Mouse (Mus musculus): Measurements from ENCODE around the gene Snn.

Snn gene

DNA sequence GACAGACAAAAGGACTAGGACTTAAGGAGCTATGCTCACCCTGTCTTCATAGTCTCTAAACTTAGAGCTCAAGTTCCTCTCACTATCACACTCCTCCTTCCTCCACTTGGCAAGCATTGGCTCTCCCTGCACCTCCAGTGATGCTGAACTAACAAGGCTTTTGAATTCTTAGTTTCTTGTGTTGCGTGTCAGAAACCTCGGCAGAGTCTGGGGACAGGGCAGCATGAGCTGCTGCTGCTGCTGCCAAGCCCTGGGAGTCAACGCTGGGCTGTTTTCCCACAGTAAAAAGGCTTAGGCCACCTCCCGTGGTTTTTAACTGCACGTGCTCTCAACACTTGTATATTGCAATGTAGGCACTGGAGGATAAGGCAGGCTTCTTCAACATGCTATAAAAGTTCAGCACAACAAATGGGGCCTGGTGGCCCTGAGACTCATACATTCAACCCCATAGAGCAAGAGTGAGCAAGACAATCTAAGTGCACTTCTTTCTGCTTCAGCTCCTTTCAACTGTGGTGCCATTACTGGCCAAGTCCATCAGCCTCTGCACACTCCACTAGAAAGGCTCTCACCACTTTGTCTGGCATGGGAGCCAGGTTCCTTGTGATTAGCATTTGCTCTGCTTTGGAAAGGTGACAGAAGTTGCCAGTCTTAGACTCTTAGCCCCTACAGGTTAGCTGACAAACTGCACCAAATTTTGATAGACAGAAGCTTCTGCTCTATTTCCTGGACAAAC, 26.3 kb downstream of the Snn start:
- peak; percentile 74 to 82 for DNase-seq

DNA sequence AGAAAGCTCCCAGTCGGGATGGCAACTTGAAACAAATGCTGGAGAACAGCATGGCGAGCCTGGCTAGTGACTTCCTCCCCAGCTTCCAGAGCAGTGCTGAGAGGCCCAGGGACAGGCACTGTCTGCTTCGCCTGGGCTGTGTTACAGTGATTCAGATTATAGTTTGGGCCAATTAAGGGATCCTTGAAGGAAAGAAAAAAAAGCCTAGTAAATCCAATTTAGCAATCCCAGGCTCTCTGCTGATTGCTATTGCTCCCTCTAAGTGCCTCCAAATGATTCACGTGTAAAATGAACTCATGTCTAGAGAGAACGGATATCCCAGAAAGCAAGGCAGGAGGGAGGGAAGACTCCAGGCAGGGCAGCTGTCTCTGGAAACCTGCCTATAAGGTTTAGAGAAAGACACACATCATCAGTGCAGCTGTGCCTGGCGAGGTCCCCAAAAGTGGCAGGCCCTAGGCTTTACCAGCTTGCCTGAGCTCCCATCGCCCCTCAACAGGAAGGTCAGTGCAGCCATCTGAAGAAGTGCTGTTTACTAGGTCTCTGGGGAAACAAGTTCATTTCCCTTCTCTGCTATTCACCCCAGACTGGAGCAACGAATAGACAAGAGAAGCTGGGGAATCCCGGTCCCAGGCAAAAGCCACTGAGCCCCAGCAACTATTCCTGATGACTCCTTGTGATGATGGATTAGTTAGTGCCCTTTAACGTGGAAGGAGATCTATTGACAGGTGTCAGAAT, 30.3 kb downstream of the Snn start:
- no peak for DNase-seq

DNA sequence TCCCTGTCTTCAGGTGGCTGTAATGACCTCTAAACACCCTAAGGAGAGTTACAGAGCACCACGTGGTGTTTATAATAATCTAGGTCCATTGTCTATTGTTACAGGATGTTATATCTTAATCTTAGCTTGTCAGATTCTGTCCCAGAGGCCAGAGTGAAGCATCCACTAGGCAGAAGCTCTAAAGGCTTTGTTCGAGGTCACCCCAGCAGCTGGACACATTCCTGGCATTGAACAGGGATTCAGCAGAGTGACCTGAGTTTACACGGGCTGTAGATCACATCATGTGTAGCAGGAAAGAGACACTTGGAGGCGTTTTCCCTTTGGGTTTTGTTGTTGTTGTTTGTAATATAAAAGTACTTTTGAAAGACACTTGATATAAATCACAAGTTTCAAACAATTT, 31.3 kb downstream of the Snn start:
- DNase-seq = no peak

DNA sequence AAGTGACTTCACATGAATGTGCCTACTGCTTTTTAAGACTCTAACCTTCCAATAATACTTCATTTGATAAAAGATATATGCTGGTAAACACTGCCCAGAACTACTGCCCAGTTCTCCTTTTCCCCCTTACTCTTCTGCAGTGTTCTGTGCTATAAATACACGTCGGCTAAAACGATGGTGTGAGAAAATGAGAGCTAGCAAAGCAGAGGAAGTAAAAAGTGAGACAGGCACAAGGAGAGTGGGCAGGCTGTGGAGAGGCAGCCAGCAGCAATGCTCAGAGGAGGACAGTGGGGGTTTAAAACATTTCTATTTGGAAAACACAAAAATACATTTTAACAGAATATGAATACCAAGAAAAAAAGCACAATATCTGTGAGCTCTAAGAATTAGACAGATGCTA, 31.8 kb downstream of the Snn start:
- DNase-seq = no peak

DNA sequence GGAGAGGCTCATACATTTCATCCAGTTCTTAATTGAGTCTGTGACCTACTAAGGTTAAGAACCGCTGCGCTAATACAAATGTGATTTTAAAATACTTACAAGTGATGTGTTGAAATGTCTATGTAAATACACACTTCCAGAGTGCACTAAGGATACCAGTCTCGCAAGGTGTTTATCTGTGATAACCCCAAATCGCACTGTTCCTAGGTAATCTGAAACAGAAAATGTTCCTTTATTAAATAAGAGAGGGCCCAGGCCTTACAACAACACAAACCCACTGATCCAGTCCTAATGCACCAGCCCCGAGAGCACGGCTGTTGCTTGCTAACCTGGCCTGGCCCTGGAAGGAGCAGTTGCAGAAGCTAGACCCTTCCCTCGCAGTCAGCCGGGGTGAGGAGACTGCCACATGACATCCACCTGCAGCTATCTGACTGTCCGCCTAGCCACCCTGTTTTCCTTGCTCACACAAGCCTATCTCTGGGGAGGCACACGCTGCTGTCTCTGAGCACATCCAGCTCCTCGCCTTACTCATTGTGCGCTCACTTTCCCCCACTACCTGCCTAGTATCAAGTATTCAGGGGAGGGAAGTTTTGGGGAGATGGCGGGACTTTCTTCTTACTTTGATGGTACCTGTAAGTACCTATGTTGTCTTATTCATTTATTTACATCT, 33.1 kb downstream of the Snn start:
- no peak for DNase-seq

DNA sequence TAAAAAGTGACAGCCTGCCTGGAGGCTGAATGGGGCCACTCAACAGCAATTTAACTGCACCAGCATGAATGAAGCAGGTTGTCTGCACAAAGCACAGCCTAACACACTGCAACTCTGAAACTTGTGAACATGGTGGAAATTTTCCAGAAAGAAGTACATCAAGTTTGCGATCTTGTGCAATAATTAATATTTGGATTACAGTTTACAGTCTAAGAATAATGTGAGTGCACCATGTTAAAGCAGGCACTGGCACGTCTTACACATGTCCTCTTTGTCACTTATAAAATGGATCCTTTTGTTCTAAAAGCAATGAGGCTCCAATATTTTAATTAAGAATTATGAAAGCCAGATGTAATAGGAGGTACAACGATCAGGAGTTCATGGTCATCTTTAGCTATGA, 36.6 kb downstream of the Snn start:
- no peak for DNase-seq

DNA sequence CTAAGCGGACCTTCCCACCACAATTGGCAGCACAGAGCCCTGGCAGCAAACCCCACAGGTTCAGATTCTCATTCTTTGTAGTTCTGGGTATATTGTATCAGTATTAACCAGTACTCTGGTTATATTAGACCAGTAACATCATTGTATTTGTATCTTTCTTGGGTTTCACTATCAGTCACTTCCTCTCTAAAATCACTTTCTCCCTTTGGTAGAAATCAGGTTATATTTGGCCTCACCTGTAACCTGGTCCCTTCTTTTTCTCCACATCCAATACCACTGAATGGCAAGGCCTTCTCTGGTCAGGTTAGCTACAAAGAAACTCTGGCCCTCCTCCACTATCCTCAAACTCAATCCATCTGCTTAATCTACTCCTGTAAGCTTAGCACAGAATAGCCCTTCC, 44.2 kb downstream of the Snn start:
- DNase-seq = no peak

DNA sequence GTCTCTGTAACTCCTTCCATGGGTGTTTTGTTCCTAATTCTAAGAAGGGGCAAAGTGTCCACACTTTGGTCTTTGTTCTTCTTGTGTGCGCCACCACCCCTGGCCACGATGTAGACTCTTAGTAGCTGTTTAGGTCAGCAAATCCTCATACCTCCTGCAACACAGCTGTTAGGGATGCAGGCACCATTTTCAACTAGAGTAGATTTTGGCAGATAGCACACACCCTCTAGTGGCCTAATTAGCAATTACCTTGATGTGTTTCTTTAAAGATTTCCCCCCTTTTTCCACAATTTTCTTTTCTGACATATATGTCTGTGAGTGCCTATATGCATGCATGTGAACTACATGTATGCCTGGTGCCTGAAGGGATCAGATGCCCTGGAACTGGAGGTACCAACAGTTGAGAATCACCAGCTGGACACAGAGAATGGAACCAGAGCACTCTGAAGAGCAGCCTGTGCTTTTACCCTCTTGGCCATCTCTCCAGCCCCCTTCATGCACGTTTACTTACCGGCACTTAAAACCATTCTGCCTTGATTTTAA, 48.5 kb downstream of the Snn start:
- peak; percentile 30 to 64 for DNase-seq

DNA sequence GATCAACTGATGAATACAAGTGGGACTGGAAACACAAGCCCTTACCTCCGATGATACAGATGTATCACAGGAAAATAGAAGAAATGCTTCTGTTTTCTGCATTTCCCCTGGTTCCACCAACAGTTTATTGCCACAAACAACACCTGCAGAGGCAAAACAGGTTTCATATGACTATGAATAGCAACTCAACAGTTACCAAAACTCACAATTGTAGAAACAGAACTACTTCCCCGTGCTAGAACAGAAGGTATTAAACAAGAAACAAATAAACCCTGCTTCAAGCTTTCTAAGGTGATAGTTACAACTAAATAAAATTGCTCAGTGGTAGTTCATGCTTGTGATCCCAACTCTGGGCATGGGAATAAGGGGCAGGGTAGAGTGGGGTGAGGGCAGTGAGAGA, 61.9 kb downstream of the Snn start:
- no peak for DNase-seq

DNA sequence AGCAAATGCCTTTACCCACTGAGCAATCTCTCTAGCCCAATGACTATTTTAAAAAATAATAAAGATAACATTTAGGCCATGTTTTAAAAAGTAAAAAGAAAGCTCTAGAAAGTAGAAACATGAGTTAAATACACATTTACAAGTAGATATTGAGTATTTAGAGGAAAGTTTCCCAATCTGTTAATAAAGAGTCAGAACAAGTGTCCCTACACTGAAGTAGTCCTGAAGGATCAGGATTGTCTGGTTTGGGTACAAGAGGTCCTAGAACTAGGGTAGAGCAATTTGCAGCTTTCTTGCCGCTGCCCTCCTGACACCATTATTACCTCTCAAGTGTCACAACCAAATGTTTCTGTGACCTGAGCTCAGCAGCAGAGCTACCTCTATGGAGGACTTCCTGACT, 63.4 kb downstream of the Snn start:
- no peak for DNase-seq
